Mouse (Mus musculus): ENCODE data around the gene Scn5a.

- TF ChIP-seq CTCF (IDR thresholded peaks at IDR 0.05; ENCODE audit: extremely low read depth, insufficient read length, insufficient replicate concordance, low read depth, low read length) = no peak
- TF ChIP-seq POLR2A (IDR thresholded peaks at IDR 0.05; ENCODE audit: low read depth, low read length) = no peak
Measured at GRCm38 (mm10) chr9:119524511-119524910, 54.3 kb downstream of the Scn5a start.
